Mouse (Mus musculus): ENCODE results near the gene Erc2.
"Not testable (repeated sequence)": the region's sequence is repeated elsewhere in the genome, so short reads cannot be mapped to it uniquely, and the experiment has no call there.

Erc2 gene

GRCm38 (mm10) chr14:27846875-27847274, 224.6 kb downstream of the Erc2 start:
- no peak for DNase-seq

- DNase-seq = no peak
Measured at GRCm38 (mm10) chr14:27847291-27847690, 225.1 kb downstream of the Erc2 start.

GRCm38 (mm10) chr14:27851231-27851630, 229.0 kb downstream of the Erc2 start:
- no peak for DNase-seq

GRCm38 (mm10) chr14:27852606-27853005, 230.4 kb downstream of the Erc2 start:
- DNase-seq = no peak

GRCm38 (mm10) chr14:27860371-27861046, 238.3 kb downstream of the Erc2 start:
- DNase-seq = no peak

- DNase-seq = no peak
Measured at GRCm38 (mm10) chr14:27862299-27862698, 240.1 kb downstream of the Erc2 start.

- no peak for DNase-seq
Measured at GRCm38 (mm10) chr14:27867386-27867785, 245.2 kb downstream of the Erc2 start.

GRCm38 (mm10) chr14:27873619-27874018, 251.4 kb downstream of the Erc2 start:
- DNase-seq = no peak

- no peak for DNase-seq
Measured at GRCm38 (mm10) chr14:27875991-27876411, 253.8 kb downstream of the Erc2 start.

- no peak for DNase-seq
Measured at GRCm38 (mm10) chr14:27881972-27882371, 259.7 kb downstream of the Erc2 start.

GRCm38 (mm10) chr14:27886337-27886736, 264.1 kb downstream of the Erc2 start:
- not testable (repeated sequence) for DNase-seq

GRCm38 (mm10) chr14:27887488-27887887, 265.3 kb downstream of the Erc2 start:
- no peak for DNase-seq

GRCm38 (mm10) chr14:27889650-27890049, 267.4 kb downstream of the Erc2 start:
- no peak for DNase-seq

- DNase-seq = no peak
Measured at GRCm38 (mm10) chr14:27892416-27892815, 270.2 kb downstream of the Erc2 start.

- no peak for DNase-seq
Measured at GRCm38 (mm10) chr14:27901772-27902171, 279.5 kb downstream of the Erc2 start.

GRCm38 (mm10) chr14:27921656-27922373, 299.6 kb downstream of the Erc2 start:
- no peak for DNase-seq

- no peak for DNase-seq
Measured at GRCm38 (mm10) chr14:27927369-27927768, 305.1 kb downstream of the Erc2 start.

- DNase-seq = no peak
Measured at GRCm38 (mm10) chr14:27933533-27933932, 311.3 kb downstream of the Erc2 start.

GRCm38 (mm10) chr14:27935714-27936113, 313.5 kb downstream of the Erc2 start:
- DNase-seq = no peak

- DNase-seq = no peak
Measured at GRCm38 (mm10) chr14:27937922-27938321, 315.7 kb downstream of the Erc2 start.

- DNase-seq = no peak
Measured at GRCm38 (mm10) chr14:27945276-27945675, 323.0 kb downstream of the Erc2 start.

- no peak for DNase-seq
Measured at GRCm38 (mm10) chr14:27946211-27946610, 324.0 kb downstream of the Erc2 start.

- no peak for DNase-seq
Measured at GRCm38 (mm10) chr14:27948391-27948790, 326.2 kb downstream of the Erc2 start.

GRCm38 (mm10) chr14:27953814-27954213, 331.6 kb downstream of the Erc2 start:
- DNase-seq = no peak

GRCm38 (mm10) chr14:27956801-27957200, 334.6 kb downstream of the Erc2 start:
- no peak for DNase-seq
